Mouse (Mus musculus) neural tube, embryonic 13.5 days (tissue): Measurements from ENCODE around the gene Mcu. TPM values are rescaled to one million over a fixed set of nuclear protein-coding genes. Genes with fewer than 3 reads are reported as not detected.

Experiments
- ATAC-seq: fragments of 200-750 bp; cut with Nextera tagmentation; 2 replicates; pipeline ENCODE4 v1.8.0; 2017; ENCODE audit warnings: low read depth, mild to moderate bottlenecking, moderate TSS enrichment, moderate library complexity
- H3K27ac ChIP-seq: fragments of 300-500 bp; sonication (generic); replicated peaks from 2 replicates; pipeline ENCODE4 v1.5.1; 2015; ENCODE audit warnings: moderate library complexity, mild to moderate bottlenecking, inconsistent platforms
- H3K27me3 ChIP-seq: fragments of 300-500 bp; sonication (generic); 2 replicates; pipeline ENCODE4 v1.6.1; 2015; ENCODE audit warnings: mild to moderate bottlenecking, inconsistent platforms
- H3K36me3 ChIP-seq: fragments of 300-500 bp; sonication (generic); 2 replicates; pipeline ENCODE4 v1.6.1; 2015; ENCODE audit warnings: mild to moderate bottlenecking, inconsistent platforms
- H3K4me1 ChIP-seq: fragments of 300-500 bp; sonication (generic); replicated peaks from 2 replicates; pipeline ENCODE4 v1.6.1; 2015; ENCODE audit warnings: inconsistent platforms
- H3K4me2 ChIP-seq: fragments of 300-500 bp; sonication (generic); 2 replicates; pipeline ENCODE4 v1.6.1; 2015; ENCODE audit warnings: inconsistent platforms, mild to moderate bottlenecking, moderate library complexity
- H3K4me3 ChIP-seq: fragments of 300-500 bp; sonication (generic); 2 replicates; pipeline ENCODE4 v1.5.1; 2015; ENCODE audit warnings: mild to moderate bottlenecking, inconsistent platforms
- H3K9ac ChIP-seq: fragments of 300-500 bp; sonication (generic); 2 replicates; pipeline ENCODE4 v1.6.1; 2015; ENCODE audit warnings: moderate library complexity, mild to moderate bottlenecking, inconsistent platforms
- H3K9me3 ChIP-seq: fragments of 300-500 bp; sonication (generic); 2 replicates; pipeline ENCODE4 v1.6.1; 2016; ENCODE audit warnings: inconsistent platforms
- WGBS: fragments of 180-500 bp; shearing (Covaris S2); methylation state at CpG from one replicate; pipeline ENCODE4 v1.1.7; 2015; 5-methylcytosine and 5-hydroxymethylcytosine counted together
- polyA plus RNA-seq: library from polyadenylated mRNA; unstranded; fragments of >200 nt; fragmentation: Nextera tagmentation; extraction: Ambion mirVana; gene quantifications from 2 replicates; pipeline ENCODE4 v1.2.1, GENCODE M21; 2015

The Mcu gene
- polyA plus RNA-seq, 1 experiment from 2014 or later, result 34.4 TPM

DNA sequence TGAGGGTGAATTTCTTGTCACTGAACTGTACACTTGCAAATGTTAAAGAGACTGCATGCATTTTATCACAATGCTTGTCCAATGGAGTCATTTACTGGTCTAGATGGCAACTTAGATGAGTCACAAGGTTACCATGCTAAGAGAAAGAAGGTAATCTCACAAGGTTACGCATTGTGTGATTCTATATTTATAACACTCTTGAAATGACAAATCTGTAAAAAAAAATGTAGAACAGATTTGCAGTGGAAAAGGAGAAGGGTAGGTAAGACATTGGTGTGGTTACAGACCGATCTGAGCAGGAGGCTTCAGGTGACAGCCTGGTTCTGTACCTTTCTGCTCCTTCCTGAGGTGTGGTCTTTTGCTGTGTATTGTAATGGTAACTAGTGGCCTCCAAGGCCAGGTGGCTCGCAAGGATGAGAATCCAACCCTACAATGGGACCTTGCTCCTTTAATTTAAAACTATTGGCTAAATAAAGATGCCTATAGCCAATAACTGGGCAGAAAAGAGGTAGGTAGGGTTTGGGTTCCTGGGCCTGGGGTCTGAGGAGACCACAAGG is 35.8 kb downstream of the Mcu start:
- H3K4me3 ChIP-seq, result no peak overlapping the region
- H3K9me3 ChIP-seq, result no peaks in the 10 kb centered on the region
- WGBS, result 91% methylated on average over 3 of the region's 3 CpGs
- H3K4me2 ChIP-seq, result no peak overlapping the region
- H3K27ac ChIP-seq, result no peak overlapping the region
- no peak overlapping the region for H3K9ac ChIP-seq
- no peak for ATAC-seq
- no peaks in the 10 kb centered on the region for H3K36me3 ChIP-seq
- H3K27me3 ChIP-seq, result no peaks in the 10 kb centered on the region
- peaks cover 15% of the 10 kb centered on the region for H3K4me1 ChIP-seq

GRCm38 (mm10) chr10:59579645-59580044 is 36.8 kb downstream of the Mcu start:
- ATAC-seq, result no peak
- no peak overlapping the region for H3K4me3 ChIP-seq
- H3K4me2 ChIP-seq, result no peak overlapping the region
- no peaks in the 10 kb centered on the region for H3K9me3 ChIP-seq
- 90% methylated on average over 3 of the region's 3 CpGs for WGBS
- peaks cover 15% of the 10 kb centered on the region for H3K4me1 ChIP-seq
- H3K36me3 ChIP-seq, result no peaks in the 10 kb centered on the region
- no peak overlapping the region for H3K9ac ChIP-seq
- no peak overlapping the region for H3K27ac ChIP-seq
- no peaks in the 10 kb centered on the region for H3K27me3 ChIP-seq

DNA sequence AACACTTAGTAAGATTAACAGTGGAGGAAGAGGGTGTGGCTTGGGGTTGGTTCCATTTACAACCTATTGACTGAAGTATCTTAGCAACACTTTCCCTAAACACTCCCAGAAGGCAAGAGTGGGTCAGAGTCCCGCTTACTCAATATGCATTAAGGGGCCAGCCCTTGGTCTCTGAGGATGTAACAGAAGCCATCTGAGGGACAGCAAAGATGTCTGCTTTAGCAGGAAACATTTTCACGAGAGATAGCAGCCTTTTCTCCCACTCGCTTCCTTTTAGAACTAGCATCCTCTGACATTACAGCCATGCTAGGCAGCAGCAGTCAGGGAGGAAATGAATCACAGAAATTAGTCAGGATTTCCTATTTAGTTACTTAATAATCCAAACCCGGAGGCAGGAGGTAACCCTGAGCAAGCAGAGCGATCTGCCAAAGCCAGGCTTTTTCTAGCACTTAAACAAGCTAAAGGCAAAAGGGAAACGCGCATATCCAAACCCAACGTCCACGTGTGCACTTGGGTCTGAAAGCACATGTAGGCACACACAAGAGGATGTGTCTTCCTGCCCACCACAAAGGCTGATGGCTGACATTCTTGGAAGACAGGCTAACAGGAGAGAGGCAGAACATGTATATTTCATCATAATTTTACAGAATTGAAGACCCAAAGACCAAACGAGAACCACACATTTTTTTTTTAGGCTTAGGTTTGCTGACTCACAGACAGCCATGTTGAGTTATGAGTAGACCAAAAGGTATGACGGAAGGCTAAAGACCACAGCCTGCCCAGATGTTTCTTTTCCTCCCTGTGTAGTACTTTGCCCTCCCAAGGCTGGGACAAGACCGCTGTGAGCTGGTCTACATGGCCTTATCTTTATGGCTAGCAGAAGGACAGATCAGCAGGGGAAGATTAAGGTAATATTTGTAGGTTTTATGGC is 38.4 kb downstream of the Mcu start:
- ATAC-seq, result peak; percentile 62; the same call in 1 of the 2 replicates
- 62% methylated on average over 12 of the region's 12 CpGs for WGBS
- H3K27ac ChIP-seq, result peak overlapping the region; percentile 35; the same call in 1 of the 2 replicates
- peaks cover 15% of the 10 kb centered on the region for H3K4me1 ChIP-seq
- H3K9me3 ChIP-seq, result peaks cover 14% of the 10 kb centered on the region; the same call in 1 of the 2 replicates
- no peak overlapping the region for H3K4me3 ChIP-seq
- H3K27me3 ChIP-seq, result no peaks in the 10 kb centered on the region
- H3K36me3 ChIP-seq, result no peaks in the 10 kb centered on the region
- H3K9ac ChIP-seq, result 0 out of 2 replicates have a peak overlapping the region, but pooled peaks have one; percentile 27
- peak overlapping the region; percentile 16; the same call in 1 of the 2 replicates for H3K4me2 ChIP-seq

DNA sequence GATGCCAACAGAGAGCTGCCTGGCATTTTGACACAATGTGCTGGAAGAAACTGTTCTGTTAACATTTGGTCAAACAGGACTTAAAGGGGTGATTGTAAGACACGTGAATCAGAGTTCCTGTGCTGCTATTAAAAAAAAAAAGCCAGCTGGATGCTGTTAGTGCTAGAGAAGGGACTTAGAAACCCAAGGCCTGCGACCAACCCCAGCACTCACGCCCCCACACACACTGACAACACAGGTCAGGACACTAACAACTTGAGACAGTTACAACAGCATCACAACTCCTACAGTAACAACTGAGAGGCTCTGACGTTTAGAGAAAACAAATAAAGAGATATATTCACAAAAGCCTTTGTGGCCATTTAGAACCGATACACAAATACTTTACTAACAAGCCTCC is 40.2 kb downstream of the Mcu start:
- 60% methylated on average over 5 of the region's 5 CpGs for WGBS
- peaks cover 19% of the 10 kb centered on the region; the same call in 1 of the 2 replicates for H3K9me3 ChIP-seq

DNA sequence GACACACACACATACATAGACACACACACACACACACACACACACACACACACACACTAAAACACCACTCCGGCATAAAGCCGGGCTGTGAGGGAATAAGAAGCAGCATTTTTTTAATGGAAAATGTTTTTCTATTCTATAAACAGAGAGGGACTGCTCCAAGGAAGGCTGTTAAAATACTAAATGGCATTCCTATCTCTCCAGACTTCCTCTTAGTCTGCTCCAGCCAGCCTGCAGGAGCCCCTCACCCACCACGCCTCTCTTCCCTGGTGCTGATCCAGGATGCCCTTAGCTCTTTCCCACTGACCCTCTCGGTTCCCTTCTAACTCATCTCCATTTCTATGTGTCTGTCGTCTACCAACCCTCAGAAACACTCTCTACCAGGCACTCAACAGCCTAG is 44.5 kb downstream of the Mcu start:
- no peak for ATAC-seq
- Histone ChIP-seq H3K9ac (no peak overlapping the region), H3K36me3 (no peaks in the 10 kb centered on the region), H3K4me1 (0 out of 2 replicates have a peak, but pooled peaks cover 5% of the 10 kb centered on the region), H3K27me3 (no peaks in the 10 kb centered on the region), H3K9me3 (peaks cover 19% of the 10 kb centered on the region; the same call in 1 of the 2 replicates), H3K27ac (no peak overlapping the region), H3K4me3 (no peak overlapping the region), H3K4me2 (no peak overlapping the region)
- 92% methylated on average over 5 of the region's 5 CpGs for WGBS

More for the DNA sequence above, 40.2 kb downstream of the Mcu start:
- Histone ChIP-seq H3K27ac (no peak overlapping the region), H3K4me1 (peaks cover 15% of the 10 kb centered on the region), H3K36me3 (no peaks in the 10 kb centered on the region), H3K27me3 (no peaks in the 10 kb centered on the region), H3K4me2 (no peak overlapping the region), H3K9ac (no peak overlapping the region), H3K4me3 (no peak overlapping the region)
- ATAC-seq, result no peak

- WGBS, result 95% methylated on average over 4 of the region's 4 CpGs
- H3K4me2 ChIP-seq, result no peak overlapping the region
- no peak overlapping the region for H3K27ac ChIP-seq
- H3K36me3 ChIP-seq, result no peaks in the 10 kb centered on the region
- H3K9me3 ChIP-seq, result peaks cover 19% of the 10 kb centered on the region; the same call in 1 of the 2 replicates
- H3K4me3 ChIP-seq, result no peak overlapping the region
- no peaks in the 10 kb centered on the region for H3K27me3 ChIP-seq
- H3K4me1 ChIP-seq, result peaks cover 8% of the 10 kb centered on the region; the same call in 1 of the 2 replicates
- H3K9ac ChIP-seq, result no peak overlapping the region
- no peak for ATAC-seq
Observed at GRCm38 (mm10) chr10:59571273-59571672, 45.2 kb downstream of the Mcu start.

DNA sequence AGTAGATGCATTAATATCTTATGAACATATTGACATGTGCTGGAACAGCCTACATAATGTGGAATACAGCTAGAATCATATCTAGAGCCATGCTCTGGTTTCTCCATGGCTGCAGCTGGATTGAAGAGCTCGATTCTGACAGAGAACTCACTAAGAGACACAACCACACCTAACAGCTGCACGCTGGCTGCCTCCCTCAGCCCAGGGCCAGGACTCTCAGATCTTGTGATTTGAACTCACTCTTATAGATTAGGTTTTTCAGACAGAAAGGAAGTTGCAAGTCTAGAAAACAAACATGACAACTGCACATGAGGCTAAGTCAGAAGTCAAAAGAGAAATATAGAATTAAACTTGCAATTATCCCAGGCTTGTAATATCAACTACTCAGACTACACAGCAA is 45.7 kb downstream of the Mcu start:
- Histone ChIP-seq H3K27ac (no peak overlapping the region), H3K36me3 (no peaks in the 10 kb centered on the region), H3K9me3 (peaks cover 19% of the 10 kb centered on the region; the same call in 1 of the 2 replicates), H3K4me3 (no peak overlapping the region), H3K4me1 (peaks cover 13% of the 10 kb centered on the region; the same call in 1 of the 2 replicates), H3K9ac (no peak overlapping the region), H3K4me2 (no peak overlapping the region), H3K27me3 (no peaks in the 10 kb centered on the region)
- WGBS, result 85% methylated on average over 2 of the region's 2 CpGs
- no peak for ATAC-seq

DNA sequence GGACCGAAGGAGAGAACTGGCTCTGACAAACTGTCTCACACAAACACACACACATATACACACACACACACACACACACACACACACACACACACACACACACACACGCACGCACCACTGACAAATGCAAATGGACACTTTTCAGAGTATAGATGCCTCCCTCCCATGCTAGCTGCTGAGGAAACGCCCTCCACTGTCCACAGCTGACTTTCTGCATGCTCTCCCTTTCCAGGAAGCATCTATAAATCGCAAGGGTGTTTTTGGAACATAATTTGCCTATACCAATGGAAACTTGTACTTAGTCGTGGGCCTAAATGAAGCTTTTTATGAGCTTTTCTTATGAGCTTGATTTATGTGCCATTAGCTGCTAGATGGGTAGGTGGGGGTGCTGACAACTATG is 46.1 kb downstream of the Mcu start:
- no peak overlapping the region for H3K4me3 ChIP-seq
- H3K9me3 ChIP-seq, result peaks cover 19% of the 10 kb centered on the region; the same call in 1 of the 2 replicates
- H3K9ac ChIP-seq, result no peak overlapping the region
- no peaks in the 10 kb centered on the region for H3K27me3 ChIP-seq
- ATAC-seq, result no peak
- no peak overlapping the region for H3K27ac ChIP-seq
- no peaks in the 10 kb centered on the region for H3K36me3 ChIP-seq
- 75% methylated on average over 6 of the region's 6 CpGs for WGBS
- peaks cover 17% of the 10 kb centered on the region for H3K4me1 ChIP-seq
- no peak overlapping the region for H3K4me2 ChIP-seq

GRCm38 (mm10) chr10:59569481-59569869 is 47.0 kb downstream of the Mcu start:
- 88% methylated on average over 1 of the region's 1 CpGs for WGBS
- ATAC-seq, result no peak
- peaks cover 17% of the 10 kb centered on the region; the same call in 1 of the 2 replicates for H3K9me3 ChIP-seq

DNA sequence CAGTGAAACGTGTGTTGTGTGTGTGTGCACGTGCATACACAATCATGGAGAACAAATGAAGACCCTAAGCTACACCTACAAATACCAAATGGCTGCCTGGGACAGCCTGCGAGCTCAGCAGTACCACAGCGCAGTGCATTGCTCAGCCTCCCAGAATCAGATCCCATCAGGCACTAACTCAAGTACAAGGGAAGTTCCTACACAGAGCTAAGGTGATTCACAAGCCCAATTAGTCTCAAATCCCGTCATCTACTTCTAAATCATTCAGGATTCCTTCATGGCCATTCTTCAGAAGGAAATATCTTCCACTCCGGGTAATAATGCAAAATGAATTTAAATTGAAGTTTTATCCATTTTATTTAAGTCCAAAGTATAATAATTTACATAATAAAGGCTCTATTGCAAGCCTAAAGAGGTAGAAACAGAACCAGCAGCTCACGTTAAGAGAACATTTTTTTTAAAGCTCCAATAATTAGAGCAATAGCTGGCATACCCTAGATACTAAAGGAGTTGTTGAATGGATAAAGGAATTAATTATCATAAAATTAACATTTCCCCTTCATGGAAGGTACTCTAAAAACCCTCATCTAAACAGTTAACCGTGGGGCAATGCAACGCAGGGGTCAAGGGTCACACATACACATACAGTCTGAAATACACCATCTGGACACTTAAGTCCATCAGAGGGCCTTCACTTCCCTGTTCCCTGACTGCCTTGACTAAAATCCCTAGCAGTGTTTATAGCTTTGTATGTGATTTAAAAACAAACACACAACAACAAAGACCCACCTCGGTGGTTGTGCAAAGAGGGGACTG is 47.6 kb downstream of the Mcu start:
- ATAC-seq, result no peak
- H3K4me1 ChIP-seq, result peaks cover 22% of the 10 kb centered on the region
- 66% methylated on average over 10 of the region's 10 CpGs for WGBS

More at GRCm38 (mm10) chr10:59569481-59569869, 47.0 kb downstream of the Mcu start:
- H3K36me3 ChIP-seq, result no peaks in the 10 kb centered on the region
- peaks cover 22% of the 10 kb centered on the region for H3K4me1 ChIP-seq
- no peak overlapping the region for H3K4me2 ChIP-seq
- H3K4me3 ChIP-seq, result no peak overlapping the region
- no peak overlapping the region for H3K9ac ChIP-seq
- H3K27ac ChIP-seq, result no peak overlapping the region
- no peaks in the 10 kb centered on the region for H3K27me3 ChIP-seq

DNA sequence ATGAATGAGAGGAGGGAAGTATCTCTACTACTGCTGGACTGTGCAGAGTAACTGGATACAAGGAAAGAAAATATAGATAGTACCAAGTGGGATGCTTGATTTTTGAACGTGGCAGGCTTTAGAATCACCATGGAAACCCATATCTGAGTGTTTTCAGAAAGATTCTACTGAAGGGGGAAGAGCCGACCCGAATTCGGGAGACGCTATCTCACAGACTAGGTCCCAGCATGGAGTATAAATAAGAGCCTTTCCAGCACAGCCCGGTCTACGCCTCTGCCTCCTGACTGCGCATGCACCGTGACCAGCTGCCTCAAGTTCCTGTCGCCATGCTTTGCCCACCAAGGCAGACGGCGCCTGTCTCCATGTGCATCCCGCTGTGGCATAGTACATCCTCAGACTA is 49.5 kb downstream of the Mcu start:
- no peak for ATAC-seq
- 89% methylated on average over 13 of the region's 13 CpGs for WGBS

More for the DNA sequence above, 47.6 kb downstream of the Mcu start:
- Histone ChIP-seq H3K4me2 (no peak overlapping the region), H3K9ac (no peak overlapping the region), H3K4me3 (no peak overlapping the region), H3K36me3 (no peaks in the 10 kb centered on the region), H3K27ac (no peak overlapping the region), H3K9me3 (peaks cover 12% of the 10 kb centered on the region; the same call in 1 of the 2 replicates), H3K27me3 (no peaks in the 10 kb centered on the region)

More for the DNA sequence above, 49.5 kb downstream of the Mcu start:
- no peak overlapping the region for H3K27ac ChIP-seq
- H3K4me1 ChIP-seq, result peaks cover 29% of the 10 kb centered on the region
- no peak overlapping the region for H3K4me3 ChIP-seq
- no peaks in the 10 kb centered on the region for H3K9me3 ChIP-seq
- no peak overlapping the region for H3K4me2 ChIP-seq
- no peak overlapping the region for H3K9ac ChIP-seq
- H3K36me3 ChIP-seq, result no peaks in the 10 kb centered on the region
- H3K27me3 ChIP-seq, result no peaks in the 10 kb centered on the region
